Mouse (Mus musculus) hindlimb bud, embryonic 11.5 days (tissue): ENCODE measurements at regions not wholly inside any gene's neighbourhood (a gene's known extent, or its start where the extent isn't known, plus 50 kb on each side); places are given as distances from the start of the nearest gene placed in this dataset.

Source experiments
- DNase-seq: peaks from one replicate; pipeline ENCODE4 v3.0.0-alpha.2; 2012; ENCODE audit warnings: low read depth, low spot score; ENCODE audit errors: extremely low spot score

- DNase-seq: no peak
Measured at GRCm38 (mm10) chr5:90164434-90164833, 59.4 kb downstream of the Cox18 start.

- peak; percentile 81 for DNase-seq
Measured at GRCm38 (mm10) chr5:90163033-90163859, 60.6 kb downstream of the Cox18 start.

- DNase-seq: no peak
Measured at GRCm38 (mm10) chr5:90160281-90160680, 63.5 kb downstream of the Cox18 start.

GRCm38 (mm10) chr5:90156522-90156921, 67.3 kb downstream of the Cox18 start:
- DNase-seq: no peak

- DNase-seq: no peak
Measured at GRCm38 (mm10) chr5:90149611-90150532, 73.9 kb downstream of the Cox18 start.

GRCm38 (mm10) chr5:90135971-90136370, 87.8 kb downstream of the Cox18 start:
- no peak for DNase-seq

- no peak for DNase-seq
Measured at GRCm38 (mm10) chr5:90107036-90107435, 116.8 kb downstream of the Cox18 start.

GRCm38 (mm10) chr5:90104672-90105071, 119.1 kb downstream of the Cox18 start:
- no peak for DNase-seq

- no peak for DNase-seq
Measured at GRCm38 (mm10) chr5:90088541-90088940, 135.3 kb downstream of the Cox18 start.

- no peak for DNase-seq
Measured at GRCm38 (mm10) chr5:90086491-90086890, 137.3 kb downstream of the Cox18 start.

GRCm38 (mm10) chr5:90077025-90077536, 146.7 kb downstream of the Cox18 start:
- DNase-seq: no peak

- DNase-seq: no peak
Measured at GRCm38 (mm10) chr5:90075629-90076349, 148.0 kb downstream of the Cox18 start.

- no peak for DNase-seq
Measured at GRCm38 (mm10) chr5:90071806-90072205, 152.0 kb downstream of the Cox18 start.

GRCm38 (mm10) chr5:90068601-90069000, 155.2 kb downstream of the Cox18 start:
- no peak for DNase-seq

GRCm38 (mm10) chr5:90067817-90068216, 156.0 kb downstream of the Cox18 start:
- no peak for DNase-seq

- no peak for DNase-seq
Measured at GRCm38 (mm10) chr5:90065884-90066615, 157.8 kb downstream of the Cox18 start.

GRCm38 (mm10) chr5:90055686-90056085, 168.1 kb downstream of the Cox18 start:
- no peak for DNase-seq

GRCm38 (mm10) chr5:90052516-90052915, 169.4 kb upstream of the Adamts3 start:
- no peak for DNase-seq

GRCm38 (mm10) chr5:90049856-90050255, 166.7 kb upstream of the Adamts3 start:
- DNase-seq: no peak

GRCm38 (mm10) chr5:90042781-90043180, 159.6 kb upstream of the Adamts3 start:
- no peak for DNase-seq
